Mouse (Mus musculus): ENCODE results near the gene Rtl8b. TPM values are rescaled to one million over a fixed set of nuclear protein-coding genes. Genes with fewer than 3 reads are reported as not detected.
"Not testable (repeated sequence)": the region's sequence is repeated elsewhere in the genome, so short reads cannot be mapped to it uniquely, and the experiment has no call there.

Gene Rtl8b
- polyA plus RNA-seq, 1 experiment from 2014 or later = 55.8 TPM

GRCm38 (mm10) chrX:53684676-53685075, 14.5 kb upstream of the Rtl8b start:
- WGBS = 91% methylated on average over 2 of the region's 4 CpGs
- not testable (repeated sequence) for H3K9ac ChIP-seq (ENCODE audit: low read length); H3K4me2 ChIP-seq (ENCODE audit: low read depth, severe bottlenecking); H3K36me3 ChIP-seq (ENCODE audit: control insufficient read depth, insufficient read depth, low read length); H3K4me3 ChIP-seq (ENCODE audit: low read depth, low read length); H3K4me1 ChIP-seq (ENCODE audit: control insufficient read depth, insufficient read depth, low read length); ATAC-seq (ENCODE audit: insufficient number of reproducible peaks, low FRiP score, low TSS enrichment, low read depth); H3K27me3 ChIP-seq (ENCODE audit: control insufficient read depth, insufficient read depth, low read length); DNase-seq (ENCODE audit: low spot score); H3K9me3 ChIP-seq (ENCODE audit: control insufficient read depth, low read length); H3K27ac ChIP-seq (replicated peaks; ENCODE audit: low read depth, low read length)

- not testable (repeated sequence) for H3K27me3 ChIP-seq (ENCODE audit: control insufficient read depth, insufficient read depth, low read length); H3K9me3 ChIP-seq (ENCODE audit: control insufficient read depth, low read length); H3K27ac ChIP-seq (replicated peaks; ENCODE audit: low read depth, low read length); H3K4me1 ChIP-seq (ENCODE audit: control insufficient read depth, insufficient read depth, low read length); H3K4me3 ChIP-seq (ENCODE audit: low read depth, low read length); DNase-seq (ENCODE audit: low spot score); H3K36me3 ChIP-seq (ENCODE audit: control insufficient read depth, insufficient read depth, low read length); ATAC-seq (ENCODE audit: insufficient number of reproducible peaks, low FRiP score, low TSS enrichment, low read depth); H3K9ac ChIP-seq (ENCODE audit: low read length); H3K4me2 ChIP-seq (ENCODE audit: low read depth, severe bottlenecking)
- WGBS = 55% methylated on average over 2 of the region's 3 CpGs
These were observed 12.4 kb upstream of the Rtl8b start for GRCm38 (mm10) chrX:53682650-53683049.

GRCm38 (mm10) chrX:53676943-53677342, 6.7 kb upstream of the Rtl8b start:
- not testable (repeated sequence) for H3K4me2 ChIP-seq (ENCODE audit: low read depth, severe bottlenecking); H3K36me3 ChIP-seq (ENCODE audit: control insufficient read depth, insufficient read depth, low read length); H3K4me1 ChIP-seq (ENCODE audit: control insufficient read depth, insufficient read depth, low read length); H3K27me3 ChIP-seq (ENCODE audit: control insufficient read depth, insufficient read depth, low read length); H3K9ac ChIP-seq (ENCODE audit: low read length); H3K4me3 ChIP-seq (ENCODE audit: low read depth, low read length); DNase-seq (ENCODE audit: low spot score); ATAC-seq (ENCODE audit: insufficient number of reproducible peaks, low FRiP score, low TSS enrichment, low read depth); H3K27ac ChIP-seq (replicated peaks; ENCODE audit: low read depth, low read length); H3K9me3 ChIP-seq (ENCODE audit: control insufficient read depth, low read length)
- 6% methylated on average over 1 of the region's 2 CpGs for WGBS

- H3K9ac ChIP-seq (ENCODE audit: low read length); H3K27me3 ChIP-seq (ENCODE audit: control insufficient read depth, insufficient read depth, low read length); H3K27ac ChIP-seq (replicated peaks; ENCODE audit: low read depth, low read length); DNase-seq (ENCODE audit: low spot score); H3K4me1 ChIP-seq (ENCODE audit: control insufficient read depth, insufficient read depth, low read length); H3K36me3 ChIP-seq (ENCODE audit: control insufficient read depth, insufficient read depth, low read length); H3K9me3 ChIP-seq (ENCODE audit: control insufficient read depth, low read length): not testable (repeated sequence)
- H3K4me3 ChIP-seq (ENCODE audit: low read depth, low read length) = peak overlapping the region; percentile 15; the same call in 1 of the 2 replicates
- 0 out of 2 replicates have a peak, but pooled peaks have one; percentile 8 for ATAC-seq (ENCODE audit: insufficient number of reproducible peaks, low FRiP score, low TSS enrichment, low read depth)
- H3K4me2 ChIP-seq (ENCODE audit: low read depth, severe bottlenecking) = peak overlapping the region; percentile 28
- 31% methylated on average over 4 of the region's 4 CpGs for WGBS
These were observed 488 bp upstream of the Rtl8b start for GRCm38 (mm10) chrX:53670696-53671095.

- H3K9ac ChIP-seq (ENCODE audit: low read length); H3K27ac ChIP-seq (replicated peaks; ENCODE audit: low read depth, low read length); DNase-seq (ENCODE audit: low spot score); H3K36me3 ChIP-seq (ENCODE audit: control insufficient read depth, insufficient read depth, low read length); H3K4me1 ChIP-seq (ENCODE audit: control insufficient read depth, insufficient read depth, low read length); H3K9me3 ChIP-seq (ENCODE audit: control insufficient read depth, low read length); H3K4me2 ChIP-seq (ENCODE audit: low read depth, severe bottlenecking); H3K27me3 ChIP-seq (ENCODE audit: control insufficient read depth, insufficient read depth, low read length): not testable (repeated sequence)
- no CpG with 5 or more reads among the region's 36 CpGs for WGBS
- peak; percentile 65; the same call in 1 of the 2 replicates for ATAC-seq (ENCODE audit: insufficient number of reproducible peaks, low FRiP score, low TSS enrichment, low read depth)
- H3K4me3 ChIP-seq (ENCODE audit: low read depth, low read length) = peak overlapping the region; percentile 15; the same call in 1 of the 2 replicates
These were observed 494 bp downstream of the Rtl8b start for GRCm38 (mm10) chrX:53669557-53670270.

GRCm38 (mm10) chrX:53652917-53653316, 17.3 kb downstream of the Rtl8b start:
- not testable (repeated sequence) for H3K27me3 ChIP-seq (ENCODE audit: control insufficient read depth, insufficient read depth, low read length); H3K4me2 ChIP-seq (ENCODE audit: low read depth, severe bottlenecking); H3K27ac ChIP-seq (replicated peaks; ENCODE audit: low read depth, low read length); H3K9ac ChIP-seq (ENCODE audit: low read length); H3K9me3 ChIP-seq (ENCODE audit: control insufficient read depth, low read length); H3K4me1 ChIP-seq (ENCODE audit: control insufficient read depth, insufficient read depth, low read length); H3K4me3 ChIP-seq (ENCODE audit: low read depth, low read length); ATAC-seq (ENCODE audit: insufficient number of reproducible peaks, low FRiP score, low TSS enrichment, low read depth); H3K36me3 ChIP-seq (ENCODE audit: control insufficient read depth, insufficient read depth, low read length); DNase-seq (ENCODE audit: low spot score)
- 69% methylated on average over 4 of the region's 4 CpGs for WGBS

- DNase-seq (ENCODE audit: low spot score) (no peak), ATAC-seq (ENCODE audit: insufficient number of reproducible peaks, low FRiP score, low TSS enrichment, low read depth) (no peak)
- no peaks in the 10 kb centered on the region for H3K36me3 ChIP-seq (ENCODE audit: control insufficient read depth, insufficient read depth, low read length)
- H3K27ac ChIP-seq (replicated peaks; ENCODE audit: low read depth, low read length) = no peak overlapping the region
- H3K4me1 ChIP-seq (ENCODE audit: control insufficient read depth, insufficient read depth, low read length) = no peaks in the 10 kb centered on the region
- H3K9me3 ChIP-seq (ENCODE audit: control insufficient read depth, low read length) = no peaks in the 10 kb centered on the region
- H3K4me2 ChIP-seq (ENCODE audit: low read depth, severe bottlenecking) = no peak overlapping the region
- WGBS = 89% methylated on average over 6 of the region's 6 CpGs
- no peaks in the 10 kb centered on the region for H3K27me3 ChIP-seq (ENCODE audit: control insufficient read depth, insufficient read depth, low read length)
- H3K9ac ChIP-seq (ENCODE audit: low read length) = no peak overlapping the region
- no peak overlapping the region for H3K4me3 ChIP-seq (ENCODE audit: low read depth, low read length)
These were observed 24.3 kb downstream of the Rtl8b start for GRCm38 (mm10) chrX:53645885-53646284.

- peak; percentile 82 for DNase-seq (ENCODE audit: low spot score)
These were observed 26.9 kb downstream of the Rtl8b start, which contains the start of gene Rtl8a for GRCm38 (mm10) chrX:53642980-53643961. TSS of gene Rtl8a (minus strand) at chrX:53643682.

More at GRCm38 (mm10) chrX:53642980-53643961, 26.9 kb downstream of the Rtl8b start, which contains the start of gene Rtl8a:
- peak; percentile 87 for ATAC-seq (ENCODE audit: insufficient number of reproducible peaks, low FRiP score, low TSS enrichment, low read depth)
- Histone ChIP-seq H3K4me2 (ENCODE audit: low read depth, severe bottlenecking) (peak within 1 kb of the TSS; percentile 22), H3K4me3 (ENCODE audit: low read depth, low read length) (peak within 1 kb of the TSS; percentile 20)
- not testable (repeated sequence) for H3K36me3 ChIP-seq (ENCODE audit: control insufficient read depth, insufficient read depth, low read length); H3K27me3 ChIP-seq (ENCODE audit: control insufficient read depth, insufficient read depth, low read length); H3K4me1 ChIP-seq (ENCODE audit: control insufficient read depth, insufficient read depth, low read length); H3K27ac ChIP-seq (replicated peaks; ENCODE audit: low read depth, low read length); H3K9ac ChIP-seq (ENCODE audit: low read length); H3K9me3 ChIP-seq (ENCODE audit: control insufficient read depth, low read length)
- 29% methylated on average over 11 of the region's 50 CpGs for WGBS

Measured in limb, embryonic 11.5 days (tissue).